Mouse (Mus musculus) MEL (cell line): Measurements from ENCODE around the gene Chd1. TPM values are rescaled to one million over a fixed set of nuclear protein-coding genes. Genes with fewer than 3 reads are reported as not detected.

Experiments used
- DNase-seq: peaks from one replicate; pipeline ENCODE4 v3.0.0; 2011; ENCODE audit warnings: low read depth, low spot score
- H3K27ac ChIP-seq: 2 replicates; pipeline ENCODE4 v1.5.1; 2012; ENCODE audit warnings: low read depth, mild to moderate bottlenecking, control low read depth, low read length, moderate library complexity; ENCODE audit not compliant: control insufficient read depth
- H3K27me3 ChIP-seq, 2 experiments: fragments of 150-350 bp in 1 of 2; sonication (generic) in 1 of 2; 2 replicates each; pipeline ENCODE4 v1.6.1; 2012; ENCODE audit warnings: low read length in 2 of 2, mild to moderate bottlenecking in 2 of 2, improper control_type of control experiment in 1 of 2, moderate library complexity in 1 of 2; ENCODE audit not compliant: insufficient read depth in 2 of 2, control insufficient read depth in 1 of 2
- H3K36me3 ChIP-seq, 2 experiments: 2 replicates each; pipeline ENCODE4 v1.6.1; 2012 to 2014; ENCODE audit warnings: low read length in 2 of 2, improper control_type of control experiment in 1 of 2, inconsistent platforms in 1 of 2, mild to moderate bottlenecking in 1 of 2; ENCODE audit not compliant: insufficient read depth in 2 of 2, control insufficient read depth in 1 of 2
- H3K4me1 ChIP-seq, 2 experiments: fragments of 150-350 bp in 1 of 2; sonication (generic) in 1 of 2; 2 replicates each; pipeline ENCODE4 v1.6.1; 2012; ENCODE audit warnings: low read length in 2 of 2, improper control_type of control experiment in 1 of 2, mild to moderate bottlenecking in 1 of 2; ENCODE audit not compliant: insufficient read depth in 2 of 2, control insufficient read depth in 1 of 2
- H3K4me3 ChIP-seq, 2 experiments: fragments of 150-350 bp in 1 of 2; sonication (generic) in 1 of 2; 2 replicates each; pipeline ENCODE4 v1.5.1; 2012; ENCODE audit warnings: low read depth in 2 of 2, low read length in 2 of 2, mild to moderate bottlenecking in 2 of 2, moderate library complexity in 2 of 2, control low read depth in 1 of 2, improper control_type of control experiment in 1 of 2; ENCODE audit not compliant: control insufficient read depth in 1 of 2, insufficient read depth in 1 of 2
- H3K79me2 ChIP-seq: 2 replicates; pipeline ENCODE4 v1.6.1; 2012; ENCODE audit warnings: mild to moderate bottlenecking, low read length, moderate library complexity; ENCODE audit not compliant: control insufficient read depth, poor library complexity, insufficient read depth
- H3K9ac ChIP-seq: 2 replicates; pipeline ENCODE4 v1.6.1; 2012; ENCODE audit warnings: low read depth, mild to moderate bottlenecking, control low read depth, low read length, moderate library complexity; ENCODE audit not compliant: control insufficient read depth, poor library complexity, severe bottlenecking
- H3K9me3 ChIP-seq: fragments of 150-350 bp; sonication (generic); replicated peaks from 2 replicates; pipeline ENCODE4 v1.6.1; 2012; ENCODE audit warnings: mild to moderate bottlenecking, low read length, improper control_type of control experiment, moderate library complexity; ENCODE audit not compliant: insufficient read depth
- BHLHE40 ChIP-seq: IDR thresholded peaks from 2 replicates; pipeline ENCODE4 v1.6.1; 2012; ENCODE audit warnings: low read depth, mild to moderate bottlenecking, inconsistent platforms, low read length, improper control_type of control experiment, borderline replicate concordance
- CHD1 ChIP-seq: IDR thresholded peaks from 2 replicates; pipeline ENCODE4 v1.6.1; 2012; ENCODE audit warnings: low read depth, mild to moderate bottlenecking, inconsistent platforms, low read length, improper control_type of control experiment
- CHD2 ChIP-seq: IDR thresholded peaks from 2 replicates; pipeline ENCODE4 v1.6.1; 2011; ENCODE audit warnings: low read length, improper control_type of control experiment
- CTCF ChIP-seq, 3 experiments: IDR thresholded peaks in 2 of 3; conservative IDR thresholded peaks in 1 of 3; 2 replicates each; pipeline ENCODE4 v1.5.1; 2011 to 2012; ENCODE audit warnings: low read length in 3 of 3, low read depth in 2 of 3, mild to moderate bottlenecking in 2 of 3, improper control_type of control experiment in 1 of 3, inconsistent platforms in 1 of 3, mixed read lengths in 1 of 3, moderate library complexity in 1 of 3; ENCODE audit not compliant: control insufficient read depth in 1 of 3, insufficient read depth in 1 of 3, poor library complexity in 1 of 3, severe bottlenecking in 1 of 3
- ELF1 ChIP-seq: IDR thresholded peaks from 2 replicates; pipeline ENCODE4 v1.6.1; 2014; ENCODE audit warnings: low read depth, mild to moderate bottlenecking, inconsistent platforms, low read length, improper control_type of control experiment, moderate library complexity
- EP300 ChIP-seq, 2 experiments: IDR thresholded peaks; 2 replicates each; pipeline ENCODE4 v1.6.1; 2011; ENCODE audit warnings: improper control_type of control experiment in 2 of 2, low read length in 2 of 2, low read depth in 1 of 2, mild to moderate bottlenecking in 1 of 2
- GABPA ChIP-seq: IDR thresholded peaks from 2 replicates; pipeline ENCODE4 v1.6.1; 2012; ENCODE audit warnings: low read depth, mild to moderate bottlenecking, inconsistent platforms, low read length, improper control_type of control experiment, moderate library complexity
- JUND ChIP-seq: IDR thresholded peaks from 2 replicates; pipeline ENCODE4 v1.6.1; 2011; ENCODE audit warnings: low read depth, mild to moderate bottlenecking, improper control_type of control experiment, low read length
- MAFK ChIP-seq: IDR thresholded peaks from 2 replicates; pipeline ENCODE4 v1.6.1; 2011; ENCODE audit warnings: low read depth, mild to moderate bottlenecking, low read length, improper control_type of control experiment, borderline replicate concordance
- MYB ChIP-seq: IDR thresholded peaks from 2 replicates; pipeline ENCODE4 v1.6.1; 2011; ENCODE audit warnings: mild to moderate bottlenecking, low read depth, low read length, improper control_type of control experiment
- MYC ChIP-seq: IDR thresholded peaks from 2 replicates; pipeline ENCODE4 v1.6.1; 2011; ENCODE audit warnings: low read depth, mild to moderate bottlenecking, low read length, improper control_type of control experiment, moderate library complexity
- NRF1 ChIP-seq: IDR thresholded peaks from 2 replicates; pipeline ENCODE4 v1.6.1; 2014; ENCODE audit warnings: low read depth, mild to moderate bottlenecking, inconsistent platforms, low read length, improper control_type of control experiment, moderate library complexity; ENCODE audit not compliant: poor library complexity, insufficient read depth, severe bottlenecking
- POLR2A ChIP-seq, 2 experiments: IDR thresholded peaks; 2 replicates each; pipeline ENCODE4 v1.6.1; 2011 to 2012; ENCODE audit warnings: low read length in 2 of 2, mild to moderate bottlenecking in 2 of 2, control low read depth in 1 of 2, improper control_type of control experiment in 1 of 2, low read depth in 1 of 2, moderate library complexity in 1 of 2; ENCODE audit not compliant: control insufficient read depth in 1 of 2, insufficient read depth in 1 of 2, poor library complexity in 1 of 2
- POLR2AphosphoS2 ChIP-seq: IDR thresholded peaks from 2 replicates; pipeline ENCODE4 v1.6.1; 2011; ENCODE audit warnings: low read length, improper control_type of control experiment
- RAD21 ChIP-seq: IDR thresholded peaks from 2 replicates; pipeline ENCODE4 v1.6.1; 2011; ENCODE audit warnings: mild to moderate bottlenecking, low read depth, low read length, improper control_type of control experiment
- RCOR1 ChIP-seq: IDR thresholded peaks from 2 replicates; pipeline ENCODE4 v1.6.1; 2012; ENCODE audit warnings: low read depth, mild to moderate bottlenecking, inconsistent platforms, low read length, improper control_type of control experiment
- SIN3A ChIP-seq: IDR thresholded peaks from 2 replicates; pipeline ENCODE4 v1.6.1; 2012; ENCODE audit warnings: low read length, improper control_type of control experiment, inconsistent platforms
- TCF12 ChIP-seq: IDR thresholded peaks from 2 replicates; pipeline ENCODE4 v1.6.1; 2014; ENCODE audit warnings: low read depth, mild to moderate bottlenecking, inconsistent platforms, low read length, improper control_type of control experiment, moderate library complexity
- USF1 ChIP-seq: IDR thresholded peaks from 2 replicates; pipeline ENCODE4 v1.6.1; 2014; ENCODE audit warnings: low read depth, mild to moderate bottlenecking, inconsistent platforms, low read length, improper control_type of control experiment, moderate library complexity
- ZKSCAN1 ChIP-seq: IDR thresholded peaks from 2 replicates; pipeline ENCODE4 v1.6.1; 2012; ENCODE audit warnings: low read depth, mild to moderate bottlenecking, inconsistent platforms, low read length, improper control_type of control experiment, moderate library complexity
- polyA plus RNA-seq, 2 experiments: library from polyadenylated mRNA; stranded (reverse) in 1 of 2; unstranded in 1 of 2; fragments of >175 nt in 1 of 2; fragments of >200 nt in 1 of 2; gene quantifications; 2 replicates each; pipeline versions ENCODE4 v1.2.1 to v1.2.4; 2012; ENCODE audit warnings: low replicate concordance in 2 of 2, low read depth in 1 of 2; ENCODE audit not compliant: insufficient read length in 2 of 2, insufficient read depth in 1 of 2, missing spikeins in 1 of 2
- total RNA-seq: library from RNA; depleted of rRNA; stranded (reverse); fragments of 300-350 nt; gene quantifications from 2 replicates; pipeline ENCODE4 v1.2.3, GENCODE M21; 2012

Chd1 gene
- total and polyA plus RNA-seq, 3 experiments, result 31.1 to 164 (median 48.8) TPM

DNA sequence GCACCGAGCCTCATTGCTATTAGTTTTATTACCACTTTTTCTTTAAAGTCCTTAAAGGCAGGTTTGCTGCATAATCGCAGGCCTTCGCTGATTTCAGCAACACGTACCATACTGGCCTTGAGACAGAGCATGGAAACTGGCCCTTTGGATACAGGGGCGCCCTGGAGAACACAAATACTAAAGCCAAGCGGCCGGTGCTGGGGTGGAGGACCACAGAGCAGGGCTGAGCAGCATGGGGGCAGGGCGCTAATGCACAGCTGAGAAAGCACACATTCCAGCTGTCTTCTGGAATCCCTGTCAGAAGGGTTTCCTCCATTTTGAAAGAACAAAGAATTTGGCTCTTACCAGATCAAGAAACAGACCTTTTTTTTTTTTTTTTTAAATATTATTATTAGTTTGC, 113.6 kb downstream of the Chd1 start:
- no peak overlapping the region for H3K9ac ChIP-seq
- no peaks in the 10 kb centered on the region for H3K27me3 ChIP-seq
- TF ChIP-seq GABPA, result no peak
- TF ChIP-seq ZKSCAN1, result no peak
- no peak for TF ChIP-seq POLR2A (IDR thresholded peaks at IDR 0.05; ENCODE audit: control insufficient read depth in 1 of 2, insufficient read depth in 1 of 2, low read depth in 1 of 2, low read length in 2 of 2, poor library complexity in 1 of 2)
- no peak for TF ChIP-seq MYB
- TF ChIP-seq USF1, result no peak
- no peak for TF ChIP-seq RAD21
- TF ChIP-seq BHLHE40, result no peak
- no peak for TF ChIP-seq NRF1
- no peak for TF ChIP-seq MAFK
- no peak for TF ChIP-seq MYC
- TF ChIP-seq RCOR1, result no peak
- TF ChIP-seq SIN3A, result no peak
- TF ChIP-seq CHD2, result no peak
- TF ChIP-seq POLR2AphosphoS2, result no peak
- no peak for TF ChIP-seq TCF12
- DNase-seq, result no peak
- H3K9me3 ChIP-seq, result no peaks in the 10 kb centered on the region
- no peaks in the 10 kb centered on the region for H3K79me2 ChIP-seq
- no peaks in the 10 kb centered on the region; a peak in 1 of 4 replicates for H3K4me1 ChIP-seq
- H3K27ac ChIP-seq, result no peak overlapping the region
- H3K36me3 ChIP-seq, result no peaks in the 10 kb centered on the region
- no peak overlapping the region for H3K4me3 ChIP-seq

DNA sequence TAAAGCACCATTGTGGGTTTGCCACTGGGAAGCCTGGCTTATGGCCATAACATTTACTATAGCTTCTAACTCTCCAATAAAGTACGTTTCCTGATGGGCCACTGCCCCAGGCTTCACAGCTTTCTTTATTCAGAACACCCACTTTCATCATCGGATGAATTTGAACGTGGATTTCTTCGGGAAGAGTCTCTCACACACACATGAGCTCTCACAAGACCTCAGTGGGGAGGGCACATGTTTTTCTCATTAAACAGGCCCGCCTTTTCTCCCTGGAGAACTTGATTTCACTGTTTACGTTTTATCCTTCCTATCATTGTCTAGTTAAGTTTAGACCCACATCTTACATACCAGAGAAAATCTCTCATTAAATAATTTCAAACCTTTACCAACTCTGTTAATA, 115.4 kb downstream of the Chd1 start:
- Histone ChIP-seq H3K79me2 (no peaks in the 10 kb centered on the region), H3K27me3 (no peaks in the 10 kb centered on the region), H3K9ac (no peak overlapping the region), H3K9me3 (no peaks in the 10 kb centered on the region), H3K4me1 (no peaks in the 10 kb centered on the region; a peak in 1 of 4 replicates), H3K36me3 (no peaks in the 10 kb centered on the region), H3K4me3 (no peak overlapping the region), H3K27ac (no peak overlapping the region)
- TF ChIP-seq CTCF (IDR thresholded peaks at IDR 0.05 in 2 of 3, conservative IDR thresholded peaks at IDR 0.05 in 1 of 3; ENCODE audit: control insufficient read depth in 1 of 3, insufficient read depth in 1 of 3, low read depth in 2 of 3, low read length in 3 of 3, poor library complexity in 1 of 3, severe bottlenecking in 1 of 3), result no peak
- no peak for TF ChIP-seq BHLHE40
- no peak for TF ChIP-seq ELF1
- TF ChIP-seq JUND, result no peak
- no peak for TF ChIP-seq MYC
- TF ChIP-seq CHD1, result no peak
- no peak for TF ChIP-seq USF1
- no peak for TF ChIP-seq EP300 (IDR thresholded peaks at IDR 0.05; ENCODE audit: low read depth in 1 of 2, low read length in 2 of 2)
- no peak for TF ChIP-seq CHD2
- TF ChIP-seq MAFK, result no peak
- no peak for TF ChIP-seq TCF12
- no peak for TF ChIP-seq GABPA
- no peak for DNase-seq
